Mouse (Mus musculus): Measurements from ENCODE around the gene Reep6. TPM values are rescaled to one million over a fixed set of nuclear protein-coding genes. Genes with fewer than 3 reads are reported as not detected.

Reep6 gene
- polyA plus RNA-seq, 1 experiment from 2014 or later, result 102 TPM

GRCm38 (mm10) chr10:80352727-80353126 lies 23.0 kb downstream of the Reep6 start:
- no peaks in the 10 kb centered on the region for H3K36me3 ChIP-seq (ENCODE audit: control insufficient read depth, insufficient read depth)
- H3K9ac ChIP-seq (ENCODE audit: low read depth, low read length), result no peak overlapping the region
- H3K4me3 ChIP-seq (ENCODE audit: low read depth, low read length), result no peak overlapping the region
- no peak overlapping the region for H3K4me2 ChIP-seq (ENCODE audit: low read depth, low read length)
- H3K4me1 ChIP-seq (ENCODE audit: control insufficient read depth, low read depth, low read length), result peaks cover 16% of the 10 kb centered on the region
- ATAC-seq (ENCODE audit: low read depth), result no peak
- peaks cover 86% of the 10 kb centered on the region for H3K27me3 ChIP-seq (ENCODE audit: control insufficient read depth, insufficient read depth, low read depth, low read length)
- 20% methylated on average over 8 of the region's 8 CpGs for WGBS (ENCODE audit: insufficient replicate concordance)
- H3K27ac ChIP-seq (ENCODE audit: low read length), result no peak overlapping the region
- H3K9me3 ChIP-seq (replicated peaks; ENCODE audit: control insufficient read depth, low read length), result no peaks in the 10 kb centered on the region

DNA sequence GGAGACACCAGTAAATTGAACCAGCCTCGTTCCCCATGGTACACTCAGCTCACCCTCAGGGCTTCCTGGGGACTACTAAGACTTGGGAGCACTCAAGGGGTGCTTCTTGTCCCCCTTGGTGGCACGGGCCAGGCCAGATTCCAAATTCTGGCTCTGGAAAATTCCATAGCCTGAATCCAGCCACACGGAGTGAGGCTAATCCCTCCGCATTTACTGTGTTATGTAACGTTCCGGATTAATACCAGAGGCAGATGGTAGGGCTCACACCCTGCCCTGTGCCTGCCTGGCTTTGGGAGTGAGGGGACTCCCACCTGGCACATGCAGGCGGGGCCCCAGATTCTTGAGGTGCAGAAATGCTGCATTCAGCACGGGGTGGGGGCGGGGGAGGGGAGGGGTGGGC lies 25.7 kb downstream of the Reep6 start:
- peaks cover 79% of the 10 kb centered on the region for H3K27me3 ChIP-seq (ENCODE audit: control insufficient read depth, insufficient read depth, low read depth, low read length)
- no peak for ATAC-seq (ENCODE audit: low read depth)
- no peak overlapping the region for H3K4me2 ChIP-seq (ENCODE audit: low read depth, low read length)
- WGBS (ENCODE audit: insufficient replicate concordance), result 16% methylated on average over 9 of the region's 9 CpGs
- no peak overlapping the region for H3K9ac ChIP-seq (ENCODE audit: low read depth, low read length)
- H3K27ac ChIP-seq (ENCODE audit: low read length), result no peak overlapping the region
- H3K36me3 ChIP-seq (ENCODE audit: control insufficient read depth, insufficient read depth), result no peaks in the 10 kb centered on the region
- H3K9me3 ChIP-seq (replicated peaks; ENCODE audit: control insufficient read depth, low read length), result no peaks in the 10 kb centered on the region
- H3K4me3 ChIP-seq (ENCODE audit: low read depth, low read length), result no peak overlapping the region
- peaks cover 4% of the 10 kb centered on the region; the same call in 1 of the 2 replicates for H3K4me1 ChIP-seq (ENCODE audit: control insufficient read depth, low read depth, low read length)

- WGBS (ENCODE audit: insufficient replicate concordance), result 2% methylated on average over 53 of the region's 53 CpGs
- Histone ChIP-seq H3K4me3 (ENCODE audit: low read depth, low read length) (no peak within 1 kb of the TSS), H3K36me3 (ENCODE audit: control insufficient read depth, insufficient read depth) (no peaks in the 10 kb centered on the region), H3K4me1 (ENCODE audit: control insufficient read depth, low read depth, low read length) (peaks cover 4% of the 10 kb centered on the region; the same call in 1 of the 2 replicates), H3K4me2 (ENCODE audit: low read depth, low read length) (no peak within 1 kb of the TSS), H3K27ac (ENCODE audit: low read length) (no peak within 1 kb of the TSS), H3K9me3 (replicated peaks; ENCODE audit: control insufficient read depth, low read length) (no peaks in the 10 kb centered on the region), H3K27me3 (ENCODE audit: control insufficient read depth, insufficient read depth, low read depth, low read length) (peaks cover 78% of the 10 kb centered on the region), H3K9ac (ENCODE audit: low read depth, low read length) (no peak within 1 kb of the TSS)
- ATAC-seq (ENCODE audit: low read depth), result no peak
These were observed 26.4 kb downstream of the Reep6 start, which contains the start of gene Plk5 for GRCm38 (mm10) chr10:80356001-80356682. Gene Plk5 (plus strand): TSS chr10:80356459.

DNA sequence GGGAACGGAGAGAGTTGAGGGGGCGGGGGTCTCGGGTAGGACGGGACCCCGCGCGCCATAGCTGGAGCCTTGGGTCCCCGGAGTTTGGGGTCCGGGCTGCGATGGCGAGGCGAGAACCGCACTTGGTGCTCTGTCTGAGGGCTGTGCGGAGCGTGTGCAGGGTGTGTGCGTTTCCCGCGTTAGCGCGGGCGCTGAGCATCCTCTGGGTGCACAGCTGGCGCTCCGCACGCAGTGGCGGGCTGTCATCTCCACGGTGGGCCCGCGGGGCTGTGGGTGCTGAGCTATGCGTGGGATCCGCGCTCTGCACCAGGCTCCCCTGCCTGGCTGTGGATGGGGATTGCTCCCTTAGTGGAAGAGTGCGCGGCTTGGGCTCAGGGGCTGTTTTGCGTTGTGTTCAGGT lies 27.0 kb downstream of the Reep6 start:
- no peak overlapping the region for H3K27ac ChIP-seq (ENCODE audit: low read length)
- no peaks in the 10 kb centered on the region for H3K9me3 ChIP-seq (replicated peaks; ENCODE audit: control insufficient read depth, low read length)
- no peak overlapping the region for H3K9ac ChIP-seq (ENCODE audit: low read depth, low read length)
- peaks cover 4% of the 10 kb centered on the region; the same call in 1 of the 2 replicates for H3K4me1 ChIP-seq (ENCODE audit: control insufficient read depth, low read depth, low read length)
- no peak overlapping the region for H3K4me3 ChIP-seq (ENCODE audit: low read depth, low read length)
- no peak overlapping the region for H3K4me2 ChIP-seq (ENCODE audit: low read depth, low read length)
- 3% methylated on average over 34 of the region's 34 CpGs for WGBS (ENCODE audit: insufficient replicate concordance)
- H3K36me3 ChIP-seq (ENCODE audit: control insufficient read depth, insufficient read depth), result no peaks in the 10 kb centered on the region
- H3K27me3 ChIP-seq (ENCODE audit: control insufficient read depth, insufficient read depth, low read depth, low read length), result peaks cover 75% of the 10 kb centered on the region
- ATAC-seq (ENCODE audit: low read depth), result no peak

DNA sequence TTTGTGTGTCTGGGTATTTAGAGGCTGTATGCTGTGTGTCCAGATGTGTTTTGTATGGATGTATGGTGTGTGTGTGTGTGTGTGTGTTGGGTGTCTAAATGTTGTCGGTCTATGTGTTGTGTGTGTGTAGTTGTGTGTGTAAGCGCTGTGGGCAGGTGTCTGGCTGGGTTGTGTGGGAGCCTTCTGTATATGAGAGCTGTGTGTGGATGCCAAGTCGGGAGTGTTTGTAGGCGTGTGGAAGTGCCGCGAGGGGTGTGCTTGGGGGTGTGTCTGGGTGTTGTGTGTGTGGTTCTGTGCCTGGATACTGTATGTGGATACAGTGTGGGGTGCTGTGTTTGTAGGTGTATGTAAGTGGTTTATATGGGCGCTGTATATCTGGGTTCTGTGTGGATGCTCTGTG lies 27.6 kb downstream of the Reep6 start:
- Histone ChIP-seq H3K36me3 (ENCODE audit: control insufficient read depth, insufficient read depth) (no peaks in the 10 kb centered on the region), H3K9me3 (replicated peaks; ENCODE audit: control insufficient read depth, low read length) (no peaks in the 10 kb centered on the region), H3K4me3 (ENCODE audit: low read depth, low read length) (no peak overlapping the region), H3K27me3 (ENCODE audit: control insufficient read depth, insufficient read depth, low read depth, low read length) (peaks cover 72% of the 10 kb centered on the region), H3K4me1 (ENCODE audit: control insufficient read depth, low read depth, low read length) (peaks cover 4% of the 10 kb centered on the region; the same call in 1 of the 2 replicates), H3K4me2 (ENCODE audit: low read depth, low read length) (no peak overlapping the region), H3K9ac (ENCODE audit: low read depth, low read length) (no peak overlapping the region), H3K27ac (ENCODE audit: low read length) (no peak overlapping the region)
- no peak for ATAC-seq (ENCODE audit: low read depth)
- WGBS (ENCODE audit: insufficient replicate concordance), result 28% methylated on average over 7 of the region's 7 CpGs

GRCm38 (mm10) chr10:80357994-80358639 lies 28.4 kb downstream of the Reep6 start:
- no peak overlapping the region for H3K27ac ChIP-seq (ENCODE audit: low read length)
- peaks cover 4% of the 10 kb centered on the region; the same call in 1 of the 2 replicates for H3K4me1 ChIP-seq (ENCODE audit: control insufficient read depth, low read depth, low read length)
- H3K9ac ChIP-seq (ENCODE audit: low read depth, low read length), result no peak overlapping the region
- H3K36me3 ChIP-seq (ENCODE audit: control insufficient read depth, insufficient read depth), result no peaks in the 10 kb centered on the region
- no peaks in the 10 kb centered on the region for H3K9me3 ChIP-seq (replicated peaks; ENCODE audit: control insufficient read depth, low read length)
- WGBS (ENCODE audit: insufficient replicate concordance), result 8% methylated on average over 31 of the region's 31 CpGs
- H3K4me3 ChIP-seq (ENCODE audit: low read depth, low read length), result peak overlapping the region; percentile 20; the same call in 1 of the 2 replicates
- H3K27me3 ChIP-seq (ENCODE audit: control insufficient read depth, insufficient read depth, low read depth, low read length), result peaks cover 73% of the 10 kb centered on the region
- peak overlapping the region; percentile 3; the same call in 1 of the 2 replicates for H3K4me2 ChIP-seq (ENCODE audit: low read depth, low read length)
- ATAC-seq (ENCODE audit: low read depth), result peak; percentile 24; the same call in 1 of the 2 replicates

GRCm38 (mm10) chr10:80363734-80364133 lies 34.0 kb downstream of the Reep6 start:
- no peak overlapping the region for H3K27ac ChIP-seq (ENCODE audit: low read length)
- no peak for ATAC-seq (ENCODE audit: low read depth)
- WGBS (ENCODE audit: insufficient replicate concordance), result 38% methylated on average over 6 of the region's 6 CpGs

DNA sequence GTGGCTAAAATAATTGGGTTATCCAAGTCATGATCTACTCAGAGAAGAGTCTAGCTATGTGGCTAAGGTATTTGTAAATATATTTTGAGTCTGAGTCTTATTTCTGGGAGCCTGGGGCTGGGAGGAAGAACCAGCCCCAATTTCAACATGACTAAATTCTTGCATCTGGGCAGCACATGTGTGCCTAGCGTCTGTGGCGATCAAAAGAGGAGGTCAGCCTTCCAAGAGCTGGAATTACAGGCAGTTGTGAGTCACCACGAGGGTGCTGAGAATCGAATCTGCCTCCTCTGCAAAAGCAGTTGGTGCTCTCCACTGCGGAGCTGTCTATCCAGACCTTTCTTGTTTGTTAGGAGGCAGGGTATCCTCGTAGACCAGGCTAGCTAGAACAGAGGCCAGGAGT lies 36.0 kb downstream of the Reep6 start:
- Histone ChIP-seq H3K9me3 (replicated peaks; ENCODE audit: control insufficient read depth, low read length) (no peaks in the 10 kb centered on the region), H3K4me2 (ENCODE audit: low read depth, low read length) (no peak overlapping the region), H3K4me3 (ENCODE audit: low read depth, low read length) (no peak overlapping the region), H3K9ac (ENCODE audit: low read depth, low read length) (no peak overlapping the region), H3K27ac (ENCODE audit: low read length) (no peak overlapping the region), H3K4me1 (ENCODE audit: control insufficient read depth, low read depth, low read length) (no peaks in the 10 kb centered on the region), H3K36me3 (ENCODE audit: control insufficient read depth, insufficient read depth) (no peaks in the 10 kb centered on the region), H3K27me3 (ENCODE audit: control insufficient read depth, insufficient read depth, low read depth, low read length) (peaks cover 30% of the 10 kb centered on the region)
- no peak for ATAC-seq (ENCODE audit: low read depth)
- 52% methylated on average over 6 of the region's 6 CpGs for WGBS (ENCODE audit: insufficient replicate concordance)

More at GRCm38 (mm10) chr10:80363734-80364133, 34.0 kb downstream of the Reep6 start:
- Histone ChIP-seq H3K4me1 (ENCODE audit: control insufficient read depth, low read depth, low read length) (no peaks in the 10 kb centered on the region), H3K4me2 (ENCODE audit: low read depth, low read length) (no peak overlapping the region), H3K4me3 (ENCODE audit: low read depth, low read length) (no peak overlapping the region), H3K9me3 (replicated peaks; ENCODE audit: control insufficient read depth, low read length) (no peaks in the 10 kb centered on the region), H3K9ac (ENCODE audit: low read depth, low read length) (no peak overlapping the region), H3K27me3 (ENCODE audit: control insufficient read depth, insufficient read depth, low read depth, low read length) (peaks cover 41% of the 10 kb centered on the region), H3K36me3 (ENCODE audit: control insufficient read depth, insufficient read depth) (no peaks in the 10 kb centered on the region)

DNA sequence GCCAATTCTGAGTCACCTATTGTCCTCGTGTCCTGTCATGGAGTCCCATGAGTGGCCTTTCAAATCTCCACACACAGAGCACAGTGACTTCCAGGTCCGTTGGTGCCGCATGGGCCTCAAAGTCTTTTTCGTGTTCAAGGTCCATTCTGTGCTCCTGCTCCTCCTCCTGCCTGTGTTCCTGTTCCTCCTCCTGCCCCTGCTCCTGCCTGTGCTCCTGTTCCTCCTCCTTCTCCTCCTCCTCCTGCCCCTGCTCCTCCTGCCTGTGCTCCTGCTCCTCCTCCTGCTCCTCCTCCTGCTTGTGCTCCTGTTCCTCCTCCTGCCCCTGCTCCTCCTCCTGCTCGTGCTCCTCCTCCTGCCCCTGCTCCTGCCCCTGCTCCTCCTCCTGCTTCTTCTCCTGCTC lies 38.2 kb downstream of the Reep6 start:
- no peaks in the 10 kb centered on the region for H3K9me3 ChIP-seq (replicated peaks; ENCODE audit: control insufficient read depth, low read length)
- no peak for ATAC-seq (ENCODE audit: low read depth)
- H3K4me1 ChIP-seq (ENCODE audit: control insufficient read depth, low read depth, low read length), result no peaks in the 10 kb centered on the region
- no peak overlapping the region for H3K4me3 ChIP-seq (ENCODE audit: low read depth, low read length)
- no peak overlapping the region for H3K9ac ChIP-seq (ENCODE audit: low read depth, low read length)
- H3K27me3 ChIP-seq (ENCODE audit: control insufficient read depth, insufficient read depth, low read depth, low read length), result peaks cover 28% of the 10 kb centered on the region
- H3K27ac ChIP-seq (ENCODE audit: low read length), result no peak overlapping the region
- 50% methylated on average over 5 of the region's 5 CpGs for WGBS (ENCODE audit: insufficient replicate concordance)
- H3K4me2 ChIP-seq (ENCODE audit: low read depth, low read length), result no peak overlapping the region
- H3K36me3 ChIP-seq (ENCODE audit: control insufficient read depth, insufficient read depth), result no peaks in the 10 kb centered on the region
